Mouse (Mus musculus) forebrain, embryonic 12.5 days (tissue): Measurements from ENCODE around the gene Ccnb2. TPM values are rescaled to one million over a fixed set of nuclear protein-coding genes. Genes with fewer than 3 reads are reported as not detected.
"Not testable (repeated sequence)": the region's sequence is repeated elsewhere in the genome, so short reads cannot be mapped to it uniquely, and the experiment has no call there.

Experiments used
- ATAC-seq: fragments of 200-750 bp; cut with Nextera tagmentation; 2 replicates; pipeline ENCODE4 v1.8.0; 2017; ENCODE audit warnings: moderate TSS enrichment; ENCODE audit not compliant: low FRiP score
- H3K27ac ChIP-seq: fragments of 300-500 bp; sonication (generic); 2 replicates; pipeline ENCODE4 v1.5.1; 2016; ENCODE audit warnings: mild to moderate bottlenecking
- H3K27me3 ChIP-seq: fragments of 300-500 bp; sonication (generic); 2 replicates; pipeline ENCODE4 v1.6.1; 2016; ENCODE audit warnings: mild to moderate bottlenecking
- H3K36me3 ChIP-seq: fragments of 300-500 bp; sonication (generic); replicated peaks from 2 replicates; pipeline ENCODE4 v1.6.1; 2016; ENCODE audit warnings: mild to moderate bottlenecking
- H3K4me1 ChIP-seq: fragments of 300-500 bp; sonication (generic); 2 replicates; pipeline ENCODE4 v1.6.1; 2016
- H3K4me2 ChIP-seq: fragments of 300-500 bp; sonication (generic); 2 replicates; pipeline ENCODE4 v1.6.1; 2016; ENCODE audit warnings: mild to moderate bottlenecking, moderate library complexity
- H3K4me3 ChIP-seq: fragments of 300-500 bp; sonication (generic); replicated peaks from 2 replicates; pipeline ENCODE4 v1.5.1; 2016; ENCODE audit warnings: mild to moderate bottlenecking
- H3K9ac ChIP-seq: fragments of 300-500 bp; sonication (generic); 2 replicates; pipeline ENCODE4 v1.6.1; 2016; ENCODE audit warnings: mild to moderate bottlenecking
- H3K9me3 ChIP-seq: fragments of 300-500 bp; sonication (generic); 2 replicates; pipeline ENCODE4 v1.6.1; 2016
- WGBS: fragments of 180-500 bp; shearing (Covaris S2); methylation state at CpG from one replicate; pipeline ENCODE4 v1.1.7; 2016; 5-methylcytosine and 5-hydroxymethylcytosine counted together
- polyA plus RNA-seq: library from polyadenylated mRNA; unstranded; fragments of >200 nt; fragmentation: Nextera tagmentation; extraction: Ambion mirVana; gene quantifications from 2 replicates; pipeline ENCODE4 v1.2.1, GENCODE M21; 2016

Gene Ccnb2
- 174 and 176 TPM in 2 replicates for polyA plus RNA-seq

GRCm38 (mm10) chr9:70421257-70422056 lies at the start of gene Ccnb2:
TSS of gene Ccnb2 (minus strand) at chr9:70421547.
- peak; percentile 98 for ATAC-seq

GRCm38 (mm10) chr9:70463091-70463490 lies 41.7 kb upstream of the Ccnb2 start:
- WGBS = 92% methylated on average over 13 of the region's 13 CpGs
- not testable (repeated sequence) for H3K9ac ChIP-seq, H3K4me3 ChIP-seq, H3K4me1 ChIP-seq, H3K27me3 ChIP-seq, H3K9me3 ChIP-seq, H3K4me2 ChIP-seq, H3K27ac ChIP-seq, ATAC-seq
- peaks cover 29% of the 10 kb centered on the region for H3K36me3 ChIP-seq

More at GRCm38 (mm10) chr9:70421257-70422056, at the start of gene Ccnb2:
- Histone ChIP-seq H3K9ac (peak within 1 kb of the TSS; percentile 77), H3K27me3 (no peaks in the 10 kb centered on the region), H3K9me3 (no peaks in the 10 kb centered on the region), H3K27ac (peak within 1 kb of the TSS; percentile 80), H3K4me3 (peak within 1 kb of the TSS; percentile 68), H3K36me3 (peaks cover 40% of the 10 kb centered on the region), H3K4me1 (peaks cover 10% of the 10 kb centered on the region), H3K4me2 (peak within 1 kb of the TSS; percentile 84)
- WGBS = 4% methylated on average over 45 of the region's 45 CpGs

- ATAC-seq = no peak
- no peaks in the 10 kb centered on the region for H3K4me1 ChIP-seq
- no peak overlapping the region for H3K4me2 ChIP-seq
- no peak overlapping the region for H3K9ac ChIP-seq
- H3K9me3 ChIP-seq = no peaks in the 10 kb centered on the region
- no peak overlapping the region for H3K27ac ChIP-seq
- 91% methylated on average over 2 of the region's 2 CpGs for WGBS
- peaks cover 57% of the 10 kb centered on the region for H3K36me3 ChIP-seq
- H3K27me3 ChIP-seq = no peaks in the 10 kb centered on the region
- H3K4me3 ChIP-seq = no peak overlapping the region
Measured at GRCm38 (mm10) chr9:70452371-70452770, 31.0 kb upstream of the Ccnb2 start.

- WGBS = 97% methylated on average over 5 of the region's 5 CpGs
- H3K4me2 ChIP-seq = no peak overlapping the region
- no peaks in the 10 kb centered on the region for H3K27me3 ChIP-seq
- H3K36me3 ChIP-seq = peaks cover 45% of the 10 kb centered on the region
- no peaks in the 10 kb centered on the region for H3K4me1 ChIP-seq
- no peak for ATAC-seq
- H3K27ac ChIP-seq = no peak overlapping the region
- H3K9ac ChIP-seq = no peak overlapping the region
- H3K9me3 ChIP-seq = no peaks in the 10 kb centered on the region
- no peak overlapping the region for H3K4me3 ChIP-seq
Measured at GRCm38 (mm10) chr9:70449072-70449471, 27.7 kb upstream of the Ccnb2 start.

GRCm38 (mm10) chr9:70439959-70440358 lies 18.6 kb upstream of the Ccnb2 start:
- WGBS = 94% methylated on average over 4 of the region's 4 CpGs
- Histone ChIP-seq H3K27ac (no peak overlapping the region), H3K4me3 (no peak overlapping the region), H3K36me3 (peaks cover 76% of the 10 kb centered on the region), H3K4me1 (no peaks in the 10 kb centered on the region), H3K9me3 (no peaks in the 10 kb centered on the region), H3K9ac (no peak overlapping the region), H3K27me3 (no peaks in the 10 kb centered on the region), H3K4me2 (no peak overlapping the region)
- no peak for ATAC-seq

GRCm38 (mm10) chr9:70422661-70423060 lies 1.3 kb upstream of the Ccnb2 start:
- peaks cover 10% of the 10 kb centered on the region for H3K4me1 ChIP-seq
- no peak overlapping the region for H3K27ac ChIP-seq
- no peak overlapping the region for H3K9ac ChIP-seq
- H3K4me3 ChIP-seq = no peak overlapping the region
- peaks cover 42% of the 10 kb centered on the region for H3K36me3 ChIP-seq
- ATAC-seq = no peak
- WGBS = 92% methylated on average over 2 of the region's 2 CpGs
- H3K9me3 ChIP-seq = no peaks in the 10 kb centered on the region
- H3K4me2 ChIP-seq = no peak overlapping the region
- H3K27me3 ChIP-seq = no peaks in the 10 kb centered on the region

GRCm38 (mm10) chr9:70416412-70416811 lies 4.9 kb downstream of the Ccnb2 start:
- peaks cover 7% of the 10 kb centered on the region for H3K4me1 ChIP-seq
- no peak overlapping the region for H3K4me3 ChIP-seq
- no peak overlapping the region for H3K9ac ChIP-seq
- no peak overlapping the region for H3K4me2 ChIP-seq
- H3K27ac ChIP-seq = no peak overlapping the region
- ATAC-seq = no peak
- no peaks in the 10 kb centered on the region for H3K9me3 ChIP-seq
- 85% methylated on average over 3 of the region's 3 CpGs for WGBS
- peaks cover 69% of the 10 kb centered on the region for H3K36me3 ChIP-seq
- H3K27me3 ChIP-seq = no peaks in the 10 kb centered on the region

GRCm38 (mm10) chr9:70413038-70413437 lies 8.3 kb downstream of the Ccnb2 start:
- H3K4me1 ChIP-seq = no peaks in the 10 kb centered on the region
- no peak overlapping the region for H3K4me3 ChIP-seq
- H3K36me3 ChIP-seq = peaks cover 94% of the 10 kb centered on the region
- WGBS = 92% methylated on average over 7 of the region's 7 CpGs
- no peak overlapping the region for H3K9ac ChIP-seq
- no peaks in the 10 kb centered on the region for H3K27me3 ChIP-seq
- no peak overlapping the region for H3K4me2 ChIP-seq
- ATAC-seq = no peak
- H3K9me3 ChIP-seq = no peaks in the 10 kb centered on the region
- no peak overlapping the region for H3K27ac ChIP-seq

- no peak for ATAC-seq
- Histone ChIP-seq H3K27me3 (no peaks in the 10 kb centered on the region), H3K4me2 (no peak overlapping the region), H3K36me3 (peaks cover 92% of the 10 kb centered on the region), H3K4me1 (no peaks in the 10 kb centered on the region), H3K27ac (no peak overlapping the region), H3K4me3 (no peak overlapping the region), H3K9me3 (no peaks in the 10 kb centered on the region), H3K9ac (no peak overlapping the region)
- WGBS = 74% methylated on average over 11 of the region's 11 CpGs
Measured at GRCm38 (mm10) chr9:70410668-70411067, 10.7 kb downstream of the Ccnb2 start.

GRCm38 (mm10) chr9:70409743-70410142 lies 11.6 kb downstream of the Ccnb2 start:
- no peaks in the 10 kb centered on the region for H3K9me3 ChIP-seq
- peaks cover 83% of the 10 kb centered on the region for H3K36me3 ChIP-seq
- H3K27ac ChIP-seq = no peak overlapping the region
- no peak overlapping the region for H3K4me3 ChIP-seq
- H3K9ac ChIP-seq = no peak overlapping the region
- H3K4me2 ChIP-seq = no peak overlapping the region
- 94% methylated on average over 8 of the region's 8 CpGs for WGBS
- H3K4me1 ChIP-seq = no peaks in the 10 kb centered on the region
- H3K27me3 ChIP-seq = no peaks in the 10 kb centered on the region
- no peak for ATAC-seq

- 89% methylated on average over 3 of the region's 3 CpGs for WGBS
- Histone ChIP-seq H3K27me3 (no peaks in the 10 kb centered on the region), H3K9me3 (no peaks in the 10 kb centered on the region), H3K4me1 (no peaks in the 10 kb centered on the region), H3K27ac (no peak overlapping the region), H3K36me3 (peaks cover 75% of the 10 kb centered on the region), H3K4me2 (no peak overlapping the region), H3K9ac (no peak overlapping the region), H3K4me3 (no peak overlapping the region)
- no peak for ATAC-seq
Measured at GRCm38 (mm10) chr9:70408791-70409190, 12.6 kb downstream of the Ccnb2 start.

GRCm38 (mm10) chr9:70406596-70406995 lies 14.8 kb downstream of the Ccnb2 start:
- Histone ChIP-seq H3K36me3 (peaks cover 53% of the 10 kb centered on the region), H3K27me3 (no peaks in the 10 kb centered on the region), H3K27ac (no peak overlapping the region), H3K4me2 (no peak overlapping the region), H3K4me3 (no peak overlapping the region), H3K9me3 (no peaks in the 10 kb centered on the region), H3K4me1 (no peaks in the 10 kb centered on the region), H3K9ac (no peak overlapping the region)
- WGBS = 97% methylated on average over 3 of the region's 3 CpGs
- ATAC-seq = no peak

GRCm38 (mm10) chr9:70401937-70402539 lies 19.3 kb downstream of the Ccnb2 start:
- Histone ChIP-seq H3K36me3 (peaks cover 8% of the 10 kb centered on the region), H3K4me3 (no peak overlapping the region), H3K4me1 (no peaks in the 10 kb centered on the region), H3K9ac (no peak overlapping the region), H3K27me3 (no peaks in the 10 kb centered on the region), H3K27ac (no peak overlapping the region), H3K9me3 (no peaks in the 10 kb centered on the region), H3K4me2 (no peak overlapping the region)
- ATAC-seq = no peak
- WGBS = 90% methylated on average over 8 of the region's 8 CpGs
